Mouse (Mus musculus) megakaryocyte, adult 5-6 weeks (primary cell): Measurements from ENCODE around the gene Enox1. TPM values are rescaled to one million over a fixed set of nuclear protein-coding genes. Genes with fewer than 3 reads are reported as not detected.

Experiments
- ATAC-seq: 2 replicates; pipeline ENCODE4 v1.8.0; 2016; ENCODE audit warnings: mild to moderate bottlenecking, inconsistent platforms; ENCODE audit not compliant: poor library complexity, severe bottlenecking
- total RNA-seq, 2 experiments: library from RNA; stranded (forward) in 1 of 2; stranded (reverse) in 1 of 2; fragments of 153-499, 151-499 nt in 1 of 2; fragments of 221-1000, 200-1000 nt in 1 of 2; gene quantifications; 2 replicates each; pipeline versions ENCODE4 v1.2.3 to v1.2.4; 2015 to 2017

The Enox1 gene
- total RNA-seq, 2 experiments from 2014 or later: not detected

GRCm38 (mm10) chr14:77738056-77738455 is 581.5 kb downstream of the Enox1 start:
- ATAC-seq: no peak

- no peak for ATAC-seq
These were observed 582.3 kb downstream of the Enox1 start for GRCm38 (mm10) chr14:77738751-77739365.

GRCm38 (mm10) chr14:77739376-77739775 is 582.8 kb downstream of the Enox1 start:
- ATAC-seq: no peak

GRCm38 (mm10) chr14:77744638-77745240 is 588.2 kb downstream of the Enox1 start:
- ATAC-seq: no peak

GRCm38 (mm10) chr14:77748920-77749319 is 592.4 kb downstream of the Enox1 start:
- no peak for ATAC-seq

Other genes starting within 250 kb of the Enox1 start
- 2.7 and 3.7 TPM in 2 replicates for gene Ccdc122, start 120.0 kb upstream of the Enox1 start, total RNA-seq (2015)
- 4.7 TPM in 2 replicates for gene Ccdc122, start 120.0 kb upstream of the Enox1 start, total RNA-seq (2017)
- 10.6 and 11.4 TPM in 2 replicates for gene Lacc1, start 119.9 kb upstream of the Enox1 start, total RNA-seq (2015)
- gene Lacc1, start 119.9 kb upstream of the Enox1 start, total RNA-seq (2017): 6.5 and 7.6 TPM in 2 replicates